Mouse (Mus musculus) thymus, adult 2 months (tissue): ENCODE measurements around the gene Oprm1. TPM values are rescaled to one million over a fixed set of nuclear protein-coding genes. Genes with fewer than 3 reads are reported as not detected.
"Not testable (repeated sequence)": the region's sequence is repeated elsewhere in the genome, so short reads cannot be mapped to it uniquely, and the experiment has no call there.

Source experiments
- DNase-seq: peaks from one replicate; pipeline ENCODE4 v3.0.0; 2021
- H3K27ac ChIP-seq: fragments of 200-500 bp; 2 replicates; pipeline ENCODE4 v1.5.1; 2012; ENCODE audit warnings: low read length, control low read depth; ENCODE audit not compliant: control insufficient read depth, insufficient read depth
- H3K27me3 ChIP-seq: fragments of 200-500 bp; 2 replicates; pipeline ENCODE4 v1.6.1; 2012; ENCODE audit warnings: mild to moderate bottlenecking, low read length, moderate library complexity, mixed read lengths; ENCODE audit not compliant: control insufficient read depth, insufficient read depth
- H3K36me3 ChIP-seq: fragments of 200-500 bp; 2 replicates; pipeline ENCODE4 v1.6.1; 2012; ENCODE audit warnings: mild to moderate bottlenecking, low read length, moderate library complexity; ENCODE audit not compliant: control insufficient read depth, insufficient read depth
- H3K4me1 ChIP-seq: fragments of 200-500 bp; replicated peaks from 2 replicates; pipeline ENCODE4 v1.6.1; 2012; ENCODE audit warnings: low read length; ENCODE audit not compliant: control insufficient read depth, insufficient read depth
- H3K4me3 ChIP-seq: fragments of 200-500 bp; 2 replicates; pipeline ENCODE4 v1.5.1; 2012; ENCODE audit warnings: mild to moderate bottlenecking, low read length, control low read depth, moderate library complexity; ENCODE audit not compliant: control insufficient read depth, insufficient read depth
- CTCF ChIP-seq: fragments of 200-500 bp; IDR thresholded peaks from 2 replicates; pipeline ENCODE4 v1.5.1; 2012; ENCODE audit warnings: mild to moderate bottlenecking, control low read depth, low read length, moderate library complexity, borderline replicate concordance; ENCODE audit not compliant: control insufficient read depth, poor library complexity, insufficient read depth; ENCODE audit errors: extremely low read depth
- POLR2A ChIP-seq: fragments of 200-500 bp; IDR thresholded peaks from 2 replicates; pipeline ENCODE4 v1.6.1; 2012; ENCODE audit warnings: mild to moderate bottlenecking, low read length, control low read depth, moderate library complexity; ENCODE audit not compliant: control insufficient read depth, poor library complexity, insufficient read depth; ENCODE audit errors: extremely low read depth
- WGBS: fragments of 180-500 bp; shearing (Covaris S2); methylation state at CpG from one replicate; pipeline ENCODE4 v1.1.7; 2018; 5-methylcytosine and 5-hydroxymethylcytosine counted together
- polyA plus RNA-seq: library from polyadenylated mRNA; depleted of rRNA; stranded (reverse); fragments of >200 nt; gene quantifications from 2 replicates; pipeline ENCODE4 v1.2.3, GENCODE M21; 2012

Gene Oprm1
- polyA plus RNA-seq, 1 experiment, result not detected

DNA sequence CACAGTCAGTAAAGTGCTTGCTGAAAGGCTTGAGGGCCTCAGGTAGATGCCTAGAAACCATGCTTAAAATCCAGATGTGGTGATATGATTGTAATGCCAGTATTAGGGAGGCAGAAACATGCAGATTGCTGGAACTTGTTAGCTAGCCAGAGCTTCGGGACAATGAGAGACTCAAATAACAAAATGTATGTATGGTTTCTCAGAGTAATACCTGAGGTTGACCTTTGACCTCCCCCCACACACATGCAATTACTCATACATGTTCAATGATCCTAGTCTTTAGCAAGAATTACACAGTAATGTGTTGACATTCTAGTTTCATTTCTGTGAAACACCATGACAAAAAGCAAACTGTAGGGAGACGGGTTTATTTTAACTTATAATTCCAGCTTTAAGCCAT lies 225.1 kb downstream of the Oprm1 start:
- Histone ChIP-seq H3K27me3 (no peaks in the 10 kb centered on the region), H3K36me3 (no peaks in the 10 kb centered on the region), H3K27ac (peak overlapping the region; percentile 58; the same call in 1 of the 2 replicates), H3K4me1 (peaks cover 29% of the 10 kb centered on the region), H3K4me3 (no peak overlapping the region)
- WGBS, result 80% methylated on average over 2 of the region's 2 CpGs
- TF ChIP-seq CTCF (no peak), POLR2A (no peak)
- no peak for DNase-seq

DNA sequence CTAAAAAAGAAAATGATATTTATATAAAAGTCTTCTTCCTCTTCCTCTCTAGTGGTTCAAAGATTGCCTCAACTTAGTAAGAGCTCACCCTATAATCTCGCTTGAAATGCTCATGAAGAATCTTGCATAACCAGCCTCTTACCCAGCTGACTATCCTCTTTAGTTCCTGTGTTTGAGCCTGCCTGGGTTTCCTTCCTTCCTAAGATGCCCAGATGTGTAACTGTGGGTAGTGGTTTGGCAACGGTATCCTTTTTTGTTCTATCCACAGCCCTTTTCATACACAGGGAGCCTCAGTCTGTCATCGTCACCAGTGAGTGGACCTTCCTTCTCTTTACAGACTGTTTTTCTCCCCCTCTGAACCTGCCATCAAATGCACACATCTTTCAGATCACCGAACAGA lies 227.9 kb downstream of the Oprm1 start:
- Histone ChIP-seq H3K36me3 (no peaks in the 10 kb centered on the region), H3K27me3 (no peaks in the 10 kb centered on the region), H3K27ac (no peak overlapping the region; the same call in 1 of the 2 replicates), H3K4me3 (no peak overlapping the region), H3K4me1 (peaks cover 40% of the 10 kb centered on the region)
- TF ChIP-seq POLR2A (no peak), CTCF (no peak)
- WGBS, result 10% methylated on average over 4 of the region's 4 CpGs
- DNase-seq, result peak; percentile 22

DNA sequence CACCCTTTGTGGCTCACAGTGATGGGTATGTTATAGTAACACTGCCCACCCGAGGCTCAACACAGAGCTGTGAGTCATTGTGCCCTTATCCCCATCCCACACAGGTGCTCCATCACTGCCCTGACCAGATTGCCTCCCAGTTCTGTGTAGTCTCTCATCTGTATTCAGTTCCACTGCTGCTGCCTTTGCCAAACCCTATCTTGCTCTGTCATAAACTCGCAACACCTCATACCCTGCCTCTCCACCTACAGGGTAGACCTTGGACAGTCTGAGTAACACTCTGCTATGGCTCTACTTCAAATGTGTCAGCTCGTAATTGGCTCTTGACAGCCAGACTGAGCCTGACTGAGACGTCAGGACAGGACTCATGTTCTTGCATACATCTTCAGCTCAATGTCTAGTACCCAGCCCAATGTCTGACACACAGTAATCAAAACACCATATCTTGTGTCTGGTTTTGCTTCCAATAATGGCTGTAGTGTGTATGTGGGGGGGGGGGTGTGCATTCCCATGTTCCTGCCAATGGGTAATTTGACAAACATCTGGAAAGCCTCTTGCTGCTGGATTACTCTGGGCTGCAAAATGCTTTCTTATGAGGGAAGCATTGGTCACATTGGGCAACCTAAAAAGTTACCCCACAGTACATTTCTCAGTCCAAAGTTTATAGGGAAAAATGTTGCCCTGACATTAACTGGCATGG lies 229.2 kb downstream of the Oprm1 start:
- H3K4me1 ChIP-seq, result peaks cover 40% of the 10 kb centered on the region
- no peak for DNase-seq
- H3K27me3 ChIP-seq, result no peaks in the 10 kb centered on the region
- WGBS, result 84% methylated on average over 4 of the region's 4 CpGs
- no peaks in the 10 kb centered on the region for H3K36me3 ChIP-seq
- TF ChIP-seq CTCF, result no peak
- TF ChIP-seq POLR2A, result no peak
- H3K4me3 ChIP-seq, result no peak overlapping the region
- no peak overlapping the region for H3K27ac ChIP-seq

DNA sequence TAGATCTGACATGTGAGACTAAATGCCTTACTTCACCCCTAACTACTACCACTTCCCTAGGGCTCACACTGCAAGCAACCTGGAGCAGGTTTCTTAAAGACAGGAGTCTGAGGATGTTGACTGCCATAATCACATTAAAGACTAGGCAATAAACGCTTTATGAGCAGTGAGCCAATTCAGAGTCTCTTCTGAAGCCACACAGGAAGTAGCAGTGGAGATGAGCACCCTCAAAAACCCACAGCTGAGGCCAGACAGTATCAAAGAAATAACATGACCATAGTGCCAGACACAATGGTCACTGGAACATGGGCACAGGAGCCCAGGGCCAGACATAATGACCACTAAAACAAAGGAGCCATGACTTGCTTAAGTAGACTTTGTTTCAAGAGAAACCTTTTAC lies 230.2 kb downstream of the Oprm1 start:
- H3K36me3 ChIP-seq, result no peaks in the 10 kb centered on the region
- H3K27ac ChIP-seq, result no peak overlapping the region
- H3K27me3 ChIP-seq, result no peaks in the 10 kb centered on the region
- DNase-seq, result no peak
- no peak for TF ChIP-seq POLR2A
- no peak for TF ChIP-seq CTCF
- 17% methylated on average over 1 of the region's 1 CpGs for WGBS
- peaks cover 38% of the 10 kb centered on the region for H3K4me1 ChIP-seq
- no peak overlapping the region for H3K4me3 ChIP-seq

DNA sequence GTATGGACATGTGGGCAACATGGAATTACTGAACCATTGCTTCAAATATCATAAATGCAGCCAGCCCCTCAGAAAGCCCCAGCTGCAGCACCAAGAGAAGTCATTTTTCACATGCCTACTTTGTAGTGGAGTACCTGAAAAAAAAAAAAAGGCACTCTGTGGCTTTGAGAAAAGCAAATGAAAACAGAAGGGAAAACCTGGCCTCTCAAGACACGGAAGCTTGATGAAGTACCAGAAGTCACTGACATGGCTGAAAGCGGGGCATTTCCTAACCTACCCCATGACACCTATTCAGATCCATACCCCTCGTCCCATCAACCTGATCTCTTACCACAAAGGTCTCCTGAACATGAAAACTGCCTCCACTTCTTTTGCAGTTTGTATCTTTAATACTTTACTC lies 238.6 kb downstream of the Oprm1 start:
- WGBS, result 21% methylated on average over 3 of the region's 3 CpGs
- no peaks in the 10 kb centered on the region for H3K27me3 ChIP-seq
- H3K4me3 ChIP-seq, result no peak overlapping the region
- no peak for DNase-seq
- TF ChIP-seq CTCF (no peak), POLR2A (no peak)
- H3K27ac ChIP-seq, result no peak overlapping the region; the same call in 1 of the 2 replicates
- H3K4me1 ChIP-seq, result peaks cover 5% of the 10 kb centered on the region
- no peaks in the 10 kb centered on the region for H3K36me3 ChIP-seq

DNA sequence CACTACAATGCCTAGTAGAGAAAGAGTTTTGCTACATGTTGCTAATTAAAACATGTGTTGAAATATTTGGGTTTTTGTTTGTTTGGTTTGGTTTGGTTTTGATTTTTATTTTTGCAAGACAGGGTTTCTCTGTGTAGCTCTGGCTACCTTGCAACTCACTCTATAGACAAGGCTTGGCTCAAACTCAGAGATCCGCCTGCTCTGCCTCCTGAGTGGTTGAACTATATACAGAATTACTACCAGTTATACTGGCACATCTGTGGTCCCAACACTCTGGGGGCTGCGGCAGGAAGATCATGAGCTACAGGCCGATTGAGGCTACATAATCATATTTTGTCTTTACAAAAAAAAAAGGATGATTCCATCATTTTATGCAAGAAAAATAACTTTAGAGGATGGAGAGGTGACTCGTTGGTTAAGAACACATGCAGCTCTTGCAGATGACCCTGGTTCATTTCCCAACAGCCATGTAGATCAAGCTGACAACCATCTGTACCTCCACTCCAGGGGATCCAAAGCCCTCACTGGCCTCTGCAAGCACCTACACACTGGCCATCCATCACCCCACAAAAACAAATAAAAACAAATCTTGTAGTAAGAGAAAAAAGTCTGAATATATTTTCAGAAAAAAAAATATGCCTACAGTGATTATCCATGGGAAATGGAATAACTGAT lies 240.4 kb downstream of the Oprm1 start:
- no peaks in the 10 kb centered on the region for H3K27me3 ChIP-seq
- H3K4me3 ChIP-seq, result no peak overlapping the region
- WGBS, result 95% methylated on average over 4 of the region's 4 CpGs
- no peak overlapping the region for H3K27ac ChIP-seq
- TF ChIP-seq POLR2A (no peak), CTCF (no peak)
- peaks cover 5% of the 10 kb centered on the region for H3K4me1 ChIP-seq
- DNase-seq, result no peak
- H3K36me3 ChIP-seq, result no peaks in the 10 kb centered on the region

DNA sequence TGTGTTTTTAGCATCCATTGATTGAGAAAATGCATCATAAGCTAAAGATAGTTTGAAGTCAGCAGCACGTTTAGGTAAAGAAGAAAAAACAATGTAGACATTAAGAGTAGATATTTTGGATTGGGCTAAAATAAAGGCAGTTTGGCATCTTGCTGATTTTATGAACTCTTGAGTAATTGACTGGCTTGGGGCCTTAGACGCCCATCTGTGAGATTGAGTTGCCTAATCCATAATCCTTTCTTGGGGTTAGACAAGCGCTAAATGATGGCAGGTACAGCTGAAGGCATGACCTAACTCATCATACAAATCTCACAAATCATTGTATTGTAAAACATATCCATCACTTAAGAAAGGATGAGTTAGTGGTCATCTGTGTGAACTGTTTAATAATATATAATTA lies 241.0 kb downstream of the Oprm1 start:
- 97% methylated on average over 3 of the region's 3 CpGs for WGBS
- Histone ChIP-seq H3K27me3 (no peaks in the 10 kb centered on the region), H3K4me3 (no peak overlapping the region), H3K4me1 (peaks cover 5% of the 10 kb centered on the region), H3K36me3 (no peaks in the 10 kb centered on the region), H3K27ac (no peak overlapping the region)
- no peak for TF ChIP-seq POLR2A
- TF ChIP-seq CTCF, result no peak
- DNase-seq, result no peak

DNA sequence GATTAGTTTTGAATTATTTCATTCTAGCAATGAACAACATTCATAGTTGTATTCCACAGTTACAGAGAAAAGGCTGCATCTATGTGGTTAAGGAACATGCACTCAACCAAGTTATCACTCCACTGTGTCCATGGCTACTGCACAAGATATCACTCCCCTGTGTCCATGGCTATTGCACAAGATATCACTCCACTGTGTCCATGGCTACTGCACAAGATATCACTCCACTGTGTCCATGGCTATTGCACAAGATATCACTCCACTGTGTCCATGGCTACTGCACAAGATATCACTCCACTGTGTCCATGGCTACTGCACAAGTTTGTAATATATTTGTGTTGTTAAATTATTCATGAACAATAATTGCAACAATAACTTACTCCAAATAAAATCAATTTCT lies 245.6 kb downstream of the Oprm1 start:
- H3K4me1 ChIP-seq, DNase-seq, H3K4me3 ChIP-seq, H3K36me3 ChIP-seq, H3K27ac ChIP-seq, H3K27me3 ChIP-seq: not testable (repeated sequence)
